Mouse (Mus musculus) spleen, adult 18-20 months (tissue): ENCODE results near the gene Csnk1d.

Source experiments
- DNase-seq, 2 experiments: peaks; one replicate each; pipeline ENCODE4 v3.0.0; 2022; ENCODE audit warnings: mixed read lengths in 2 of 2

Gene Csnk1d

DNA sequence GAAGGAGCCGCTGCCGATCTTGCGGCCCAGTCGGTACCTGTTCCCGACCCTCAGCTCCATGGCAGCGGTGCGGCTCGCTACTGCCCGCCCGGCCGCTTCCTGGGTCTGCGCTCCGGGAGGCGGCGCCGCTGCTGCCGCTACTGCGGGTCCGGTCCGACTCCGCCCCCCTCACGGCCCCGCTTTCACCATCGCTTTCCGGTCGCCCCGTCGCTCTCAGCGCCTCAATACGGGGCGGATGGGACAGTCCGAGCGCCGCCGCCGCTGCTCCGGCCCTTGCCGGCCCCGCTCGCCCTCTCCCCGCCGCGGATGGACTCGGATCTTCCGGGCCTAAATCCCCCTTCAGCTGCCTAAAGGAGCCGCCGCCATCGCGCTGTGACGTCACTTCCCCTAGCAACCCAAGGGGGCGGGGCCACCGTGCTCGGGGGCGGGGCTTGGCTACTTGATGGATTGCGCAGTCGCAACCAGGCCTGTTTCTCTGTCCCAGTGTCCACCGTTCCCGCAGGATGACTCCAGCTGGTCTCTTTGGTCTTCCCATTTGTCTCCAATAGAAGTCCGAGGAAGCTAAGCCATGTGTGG lies at the start of gene Csnk1d:
Gene Csnk1d, minus strand, starts transcription at position 380 of the 576 bp plus-strand sequence.
- DNase-seq, result peak; percentile 95 to 100

DNA sequence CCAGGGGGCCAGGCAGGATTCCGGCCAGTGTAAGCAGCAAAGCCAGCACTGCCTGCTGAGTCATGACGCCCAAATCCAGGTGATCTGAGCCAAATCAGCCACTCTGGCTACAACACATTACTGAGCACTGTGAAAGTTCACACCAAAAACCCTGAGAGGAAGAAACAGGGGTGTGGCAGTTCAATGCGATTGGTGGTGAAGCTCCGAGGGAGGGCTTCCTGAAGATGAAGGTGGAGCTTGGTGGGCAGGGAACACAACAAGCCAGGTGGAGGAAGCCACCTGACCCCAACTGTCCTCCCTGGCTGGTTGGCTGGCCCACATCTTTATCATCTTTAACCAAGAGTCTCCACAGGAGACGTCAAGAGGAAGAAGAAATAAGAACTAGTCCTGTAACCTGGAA lies 48.2 kb upstream of the Csnk1d start, which contains the start of gene Cd7:
Gene Cd7, minus strand, starts transcription at position 117 of the 400 bp plus-strand sequence.
- DNase-seq, result no peak

DNA sequence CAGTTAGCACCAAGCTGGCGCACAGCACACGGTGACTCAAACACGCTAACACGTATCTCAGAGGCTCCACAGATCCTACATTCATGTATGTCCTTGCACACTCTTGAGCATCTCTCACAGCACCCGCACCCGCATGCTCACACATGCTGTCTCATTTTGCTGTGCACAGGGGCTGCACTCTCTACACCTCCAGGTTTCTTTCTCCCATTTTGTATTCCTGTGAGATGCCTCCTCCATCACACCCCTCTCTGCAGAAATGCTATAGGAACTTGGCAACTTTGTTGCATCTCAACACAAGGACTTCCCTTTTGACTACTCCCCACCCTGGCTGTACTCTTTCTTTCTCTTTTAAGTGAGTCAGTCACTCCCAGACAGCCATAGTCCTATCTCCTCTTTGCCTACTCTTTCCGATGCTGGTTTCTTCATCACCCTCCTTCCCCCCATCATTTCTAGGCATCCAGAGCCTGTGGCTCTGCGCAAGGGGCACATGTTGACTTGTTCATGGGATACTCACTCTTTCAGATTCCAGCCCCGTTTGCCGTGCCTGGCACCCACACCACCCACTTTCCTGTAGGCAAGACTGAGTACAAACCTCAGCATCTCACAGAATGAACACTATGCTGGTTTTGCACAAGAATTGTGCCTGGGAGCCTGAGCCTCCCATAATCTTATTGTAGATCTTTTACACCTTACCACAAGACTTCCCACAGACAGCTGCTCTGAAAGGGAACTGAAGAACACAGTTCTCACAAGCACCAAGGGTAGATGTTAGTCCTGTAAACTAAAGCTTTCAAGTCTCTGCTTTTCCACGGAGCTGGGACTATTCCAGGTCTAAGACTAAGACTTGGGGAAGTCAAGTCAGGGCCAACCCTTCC lies 47.5 kb upstream of the Csnk1d start:
- DNase-seq, result no peak

DNA sequence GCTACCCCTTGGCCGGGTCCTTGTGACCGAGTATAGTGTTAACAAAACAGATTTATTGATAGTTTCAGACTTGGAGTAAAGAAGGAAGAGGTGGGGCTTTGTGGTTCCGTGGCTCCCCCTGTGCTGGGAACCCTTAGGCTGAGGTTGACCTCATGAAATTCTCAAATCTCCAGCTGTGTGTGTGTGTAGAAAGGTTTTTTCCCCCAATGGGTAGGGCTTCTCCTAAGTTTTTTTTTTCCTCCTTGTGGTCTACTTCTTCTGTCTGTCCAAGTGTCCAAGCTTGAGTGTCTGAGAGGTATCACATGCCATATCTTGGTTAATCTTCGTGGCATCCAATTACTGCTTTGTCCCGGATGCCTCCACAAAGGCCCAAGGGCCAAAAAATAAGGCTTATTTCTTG lies 42.0 kb upstream of the Csnk1d start:
- no peak for DNase-seq

DNA sequence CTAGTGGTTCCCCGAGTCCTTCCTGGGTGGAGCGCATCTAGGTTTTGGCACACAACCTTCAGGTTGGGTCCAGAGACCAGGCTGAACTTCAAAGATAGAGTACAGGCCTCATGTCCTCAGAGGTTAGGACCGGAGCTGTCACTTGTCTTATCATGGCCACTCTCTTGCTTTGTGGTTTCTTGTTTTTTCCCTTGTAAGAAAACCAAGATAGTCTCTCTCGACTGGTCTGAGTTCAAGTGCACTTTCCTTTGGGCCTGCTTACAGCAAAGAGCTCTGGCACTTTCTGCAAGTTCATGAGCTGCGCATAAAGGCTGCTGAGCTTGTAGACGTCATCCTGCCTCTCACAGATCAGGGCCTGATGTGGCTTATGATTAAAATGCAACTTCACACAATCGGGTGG lies 36.1 kb upstream of the Csnk1d start:
- no peak for DNase-seq

DNA sequence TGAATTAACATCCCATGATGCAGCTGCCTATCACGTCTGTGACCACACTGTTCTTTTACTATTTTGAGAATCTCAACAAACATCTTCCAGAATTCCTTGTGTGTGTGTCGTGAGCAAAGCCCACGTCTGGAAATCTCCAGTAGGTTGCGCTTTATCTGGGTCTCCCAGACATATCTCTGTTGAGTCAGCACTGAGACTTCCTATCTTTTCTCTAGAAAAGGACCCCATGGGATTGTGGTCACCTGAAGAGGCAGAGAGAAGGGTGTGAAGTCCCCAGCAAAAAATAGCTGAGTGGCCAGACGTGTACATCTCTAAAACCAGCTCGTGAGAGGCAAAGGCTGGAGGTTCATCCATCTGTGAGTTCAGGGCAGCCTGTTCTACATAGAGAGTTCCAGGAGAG lies 33.0 kb upstream of the Csnk1d start:
- no peak for DNase-seq

DNA sequence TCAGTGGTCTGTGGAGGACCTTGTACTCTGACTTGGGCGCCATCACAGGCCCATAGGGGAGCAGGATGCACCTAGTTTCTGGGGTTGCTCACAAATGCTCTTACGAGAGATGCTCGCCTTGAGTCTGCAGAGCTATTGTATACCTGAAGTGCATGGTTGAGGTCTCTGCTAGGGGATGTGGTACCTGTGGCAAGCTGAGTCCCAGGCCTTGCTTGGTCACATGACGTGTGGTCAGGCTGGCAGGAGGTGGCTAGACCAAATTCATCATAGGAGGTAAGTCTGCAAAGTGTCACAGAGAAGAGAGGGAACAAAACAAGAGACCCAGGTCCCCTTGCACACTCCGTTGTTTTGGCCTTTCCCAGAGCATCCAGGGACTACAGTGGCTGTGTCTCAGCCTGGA lies 28.4 kb upstream of the Csnk1d start:
- no peak for DNase-seq

DNA sequence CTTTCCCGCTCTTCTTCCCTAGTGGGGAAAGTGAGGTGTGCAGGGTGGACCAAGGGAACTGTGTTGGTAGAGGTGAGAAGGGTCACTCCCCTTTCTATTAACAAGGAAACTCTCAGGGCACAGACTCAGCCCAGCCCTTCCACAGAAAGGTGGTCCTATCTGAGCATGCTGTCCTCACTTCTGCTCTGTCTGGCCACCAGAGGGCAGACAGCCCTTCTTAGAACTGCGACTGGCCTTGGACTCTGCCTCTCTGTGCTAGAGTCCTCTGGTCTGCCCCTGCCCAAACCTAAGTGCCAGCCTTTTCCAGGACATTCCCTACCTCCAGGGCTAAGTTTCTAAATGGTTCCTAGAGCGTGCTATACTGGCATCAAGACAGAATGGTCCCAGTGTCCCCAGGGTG lies 26.6 kb upstream of the Csnk1d start:
- DNase-seq, result peak; percentile 17 to 45

DNA sequence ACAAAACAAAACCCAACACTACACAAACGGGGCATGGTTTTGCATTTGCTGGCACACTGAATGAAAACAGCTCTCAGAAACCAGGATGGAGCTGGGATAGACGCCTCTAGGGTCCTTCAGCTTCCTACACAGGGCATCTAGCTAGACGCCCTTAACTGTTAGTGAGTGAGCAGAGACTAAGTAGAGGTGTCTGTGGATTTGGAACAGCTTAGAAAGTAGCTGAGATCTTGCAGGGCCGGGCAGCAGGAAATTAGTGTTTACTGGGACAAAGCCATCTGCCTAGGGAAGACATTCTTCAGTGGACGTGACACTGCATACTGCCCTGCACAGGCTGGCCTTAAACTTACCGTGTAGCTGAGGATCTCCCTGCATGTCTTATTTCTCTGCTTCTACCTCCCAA lies 24.3 kb upstream of the Csnk1d start:
- no peak for DNase-seq

DNA sequence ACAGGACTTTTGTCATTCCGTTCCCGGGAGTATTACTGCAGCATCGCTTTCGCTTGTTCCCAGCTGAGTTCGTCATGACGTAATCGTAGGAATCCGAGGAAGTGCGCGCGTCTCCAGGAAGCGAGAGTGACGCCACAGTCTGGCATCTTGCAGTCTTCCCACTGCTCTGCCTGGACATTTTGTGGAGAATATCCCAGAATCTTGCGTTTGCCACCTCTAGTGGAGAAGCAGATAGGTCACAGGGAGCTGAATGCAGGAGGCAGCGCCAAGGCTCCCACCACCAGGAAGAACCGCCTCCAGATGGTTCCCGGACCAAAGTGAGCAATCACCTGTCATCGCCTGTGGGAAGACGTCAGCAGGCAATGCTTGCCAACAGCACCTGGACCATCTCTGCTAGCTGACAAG lies 23.8 kb upstream of the Csnk1d start:
- no peak for DNase-seq

DNA sequence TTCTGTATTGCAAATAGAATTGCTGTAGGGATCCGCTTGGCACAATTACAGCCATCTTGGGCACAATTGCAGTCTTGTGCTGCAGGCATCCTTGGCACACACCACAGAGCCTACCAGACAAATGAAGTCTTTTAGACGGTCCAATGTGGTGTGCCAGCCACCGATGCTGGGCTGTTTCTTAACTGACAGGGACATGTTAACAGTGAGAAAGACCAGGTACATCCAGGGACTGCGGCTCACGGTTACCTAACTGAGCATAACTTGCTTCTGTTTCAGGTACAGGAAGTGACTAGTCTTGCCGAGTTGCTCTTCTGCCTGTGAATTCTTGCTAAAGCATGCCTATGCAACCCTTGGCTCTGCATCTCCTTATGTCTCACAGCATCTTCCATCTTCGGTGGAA lies 22.5 kb upstream of the Csnk1d start:
- no peak for DNase-seq

DNA sequence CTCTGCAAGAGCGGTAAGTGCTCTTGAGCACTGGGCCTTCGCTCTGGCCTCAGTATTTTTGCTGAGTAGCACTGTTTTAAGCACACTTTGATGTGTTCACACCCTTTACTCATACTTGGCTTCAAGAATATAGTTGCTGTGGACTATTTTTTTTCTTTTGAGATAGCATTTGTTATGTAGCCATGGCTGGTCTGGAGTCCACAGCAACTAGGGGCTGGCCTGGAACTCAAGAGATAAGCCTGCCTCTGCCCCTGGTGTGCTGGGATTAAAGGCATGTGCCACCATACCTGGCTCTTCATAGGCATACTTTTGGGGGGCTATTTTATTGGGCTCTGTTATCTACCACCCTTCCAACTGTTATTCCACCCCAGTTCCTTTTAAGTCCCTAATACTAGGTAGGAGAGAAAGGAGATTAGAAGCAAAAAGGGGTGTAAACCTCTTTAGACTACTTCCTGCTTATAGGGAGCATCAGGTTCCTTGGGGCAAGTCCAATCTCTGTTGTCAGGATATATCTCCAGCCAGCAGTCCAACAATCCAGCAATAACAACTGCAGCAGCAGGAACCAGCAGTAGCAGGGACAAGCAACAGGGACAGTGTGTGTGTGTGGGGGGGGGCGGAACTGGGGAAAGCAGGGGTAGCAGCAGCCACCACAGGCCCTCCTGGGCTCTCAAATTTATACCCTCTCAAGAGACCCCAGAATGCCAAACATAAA lies 19.1 kb upstream of the Csnk1d start:
- DNase-seq, result no peak

DNA sequence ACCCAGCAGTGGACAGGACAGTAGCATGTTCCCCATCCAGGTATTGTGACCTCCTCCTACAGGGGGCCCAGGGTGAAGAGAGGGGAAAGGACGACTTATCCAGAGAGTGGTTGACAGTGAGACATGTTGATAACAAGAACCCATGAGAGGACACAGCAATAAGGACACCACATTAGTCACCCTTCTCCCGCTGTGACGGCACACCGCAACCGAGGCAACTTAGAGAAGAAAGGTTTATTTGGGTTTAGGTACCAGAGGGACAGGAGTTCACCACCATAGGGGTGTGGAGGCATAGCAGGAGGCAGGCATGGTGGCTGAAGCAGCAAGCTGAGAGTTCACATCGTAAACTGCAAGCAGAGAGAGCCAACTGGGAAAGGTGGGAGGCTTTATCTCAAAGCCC lies 15.1 kb upstream of the Csnk1d start:
- DNase-seq, result no peak

DNA sequence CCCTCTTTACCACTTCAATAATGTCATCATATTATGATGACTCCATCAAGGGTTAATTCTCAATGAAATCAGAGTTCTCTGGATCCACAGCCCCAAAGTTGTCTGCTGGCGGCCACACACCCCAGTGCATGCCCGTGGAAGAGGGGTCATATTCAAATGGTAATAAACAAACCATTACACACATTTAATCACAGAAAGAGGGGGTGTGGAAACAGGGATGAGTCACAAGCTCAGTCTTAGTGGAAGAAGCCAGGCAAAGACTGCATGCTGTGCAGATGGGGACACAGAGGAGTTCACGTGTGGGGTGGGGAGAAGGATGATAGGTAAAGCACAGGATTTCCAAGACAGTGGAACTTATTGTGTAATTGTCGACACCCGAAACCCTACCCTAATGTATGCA lies 13.2 kb upstream of the Csnk1d start:
- DNase-seq, result no peak

DNA sequence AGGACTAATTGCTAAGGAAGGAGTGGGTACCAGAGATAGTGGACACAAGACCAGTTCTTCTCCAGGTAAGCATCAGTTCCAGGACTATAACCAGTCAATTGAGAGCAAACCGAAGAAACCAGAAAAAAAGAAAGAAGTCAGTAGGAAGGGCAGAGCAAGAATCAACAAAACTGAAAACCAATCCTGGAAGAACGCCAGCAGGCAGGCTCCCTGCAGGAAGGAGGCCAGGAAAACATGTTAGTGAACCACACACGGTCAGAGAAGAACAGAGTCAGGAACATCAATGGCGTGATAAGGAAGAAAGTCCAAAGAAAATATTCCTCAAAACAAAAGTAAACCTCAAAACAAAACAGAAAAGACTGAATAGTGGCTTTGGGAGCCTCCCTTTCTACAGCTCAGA lies 10.8 kb upstream of the Csnk1d start:
- no peak for DNase-seq

DNA sequence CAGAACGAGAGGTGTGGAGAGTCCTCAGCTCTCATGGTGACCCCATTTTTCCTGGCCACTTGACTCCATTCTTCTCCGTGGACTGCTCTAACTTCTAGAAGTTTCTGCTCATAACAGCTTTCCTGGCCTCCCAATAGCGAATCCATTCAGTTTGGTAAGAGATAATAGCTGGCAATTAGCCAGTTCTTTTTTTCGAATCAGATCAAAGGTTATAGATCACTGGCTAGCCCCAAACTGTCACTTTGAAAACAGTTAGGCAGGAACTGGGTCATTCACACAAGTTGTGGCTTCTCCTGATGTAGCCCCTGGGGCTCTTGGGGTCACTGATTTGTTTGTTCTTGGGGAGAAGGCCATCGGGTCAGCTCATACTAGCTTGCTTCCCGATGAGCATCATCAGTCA lies 3.6 kb upstream of the Csnk1d start:
- no peak for DNase-seq

DNA sequence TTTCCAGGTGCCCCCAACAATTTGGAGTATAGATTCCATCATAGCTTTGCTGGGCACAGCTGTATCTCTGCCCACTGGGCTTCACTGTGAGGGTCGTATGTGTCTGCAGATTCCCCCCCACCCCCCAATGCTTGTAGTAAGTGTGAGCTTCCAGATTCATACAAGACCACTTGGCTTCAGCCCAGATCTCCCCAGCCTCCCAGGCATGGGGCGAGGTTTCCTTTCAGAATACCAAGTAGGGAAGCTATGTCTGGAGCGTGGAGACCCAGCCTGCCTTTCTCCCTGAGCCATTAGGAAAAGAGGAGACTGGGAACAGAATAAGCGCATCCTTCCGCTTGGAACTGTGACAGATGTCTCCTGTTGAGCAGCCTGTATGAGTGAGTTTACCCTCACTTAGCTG lies 2.5 kb upstream of the Csnk1d start:
- no peak for DNase-seq

DNA sequence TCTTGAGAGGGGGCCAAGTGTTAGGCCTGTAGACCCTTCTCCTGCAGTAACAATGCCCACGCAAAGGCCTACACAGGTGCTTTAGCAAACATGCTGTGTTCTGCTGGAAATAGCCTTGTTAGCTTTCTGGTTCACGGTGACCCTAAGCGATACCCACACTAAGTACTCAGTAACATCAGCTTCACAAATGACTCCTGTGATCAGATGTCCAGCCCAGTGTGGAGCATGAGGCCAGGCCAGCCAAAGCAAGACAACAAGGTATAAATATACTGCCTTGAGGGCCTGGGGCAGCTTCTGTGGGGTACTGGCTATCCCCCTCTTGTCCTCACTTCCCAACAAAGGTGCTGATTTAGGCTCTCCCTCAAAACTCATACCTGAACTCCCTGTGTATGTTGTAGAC lies 1.9 kb upstream of the Csnk1d start:
- DNase-seq, result no peak

DNA sequence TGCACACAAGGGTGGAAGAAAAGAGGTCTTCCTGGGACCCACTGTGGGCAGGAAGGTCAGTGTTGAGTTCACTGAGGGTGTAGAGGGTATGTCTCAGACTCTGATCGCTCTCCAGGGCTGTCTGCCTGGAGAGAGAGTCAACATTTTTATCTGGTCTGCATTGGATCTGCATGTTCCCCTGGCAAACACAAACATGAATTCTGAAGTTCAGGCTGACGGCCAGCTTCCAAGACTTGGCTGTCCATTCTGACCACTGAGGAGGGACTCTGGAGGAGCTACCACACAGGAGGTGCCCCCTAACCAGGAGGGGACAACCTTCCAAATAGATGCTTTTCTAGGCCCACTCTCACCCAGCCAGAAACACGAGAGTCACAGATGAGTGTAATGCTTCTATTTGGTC lies 661 bp upstream of the Csnk1d start:
- no peak for DNase-seq

DNA sequence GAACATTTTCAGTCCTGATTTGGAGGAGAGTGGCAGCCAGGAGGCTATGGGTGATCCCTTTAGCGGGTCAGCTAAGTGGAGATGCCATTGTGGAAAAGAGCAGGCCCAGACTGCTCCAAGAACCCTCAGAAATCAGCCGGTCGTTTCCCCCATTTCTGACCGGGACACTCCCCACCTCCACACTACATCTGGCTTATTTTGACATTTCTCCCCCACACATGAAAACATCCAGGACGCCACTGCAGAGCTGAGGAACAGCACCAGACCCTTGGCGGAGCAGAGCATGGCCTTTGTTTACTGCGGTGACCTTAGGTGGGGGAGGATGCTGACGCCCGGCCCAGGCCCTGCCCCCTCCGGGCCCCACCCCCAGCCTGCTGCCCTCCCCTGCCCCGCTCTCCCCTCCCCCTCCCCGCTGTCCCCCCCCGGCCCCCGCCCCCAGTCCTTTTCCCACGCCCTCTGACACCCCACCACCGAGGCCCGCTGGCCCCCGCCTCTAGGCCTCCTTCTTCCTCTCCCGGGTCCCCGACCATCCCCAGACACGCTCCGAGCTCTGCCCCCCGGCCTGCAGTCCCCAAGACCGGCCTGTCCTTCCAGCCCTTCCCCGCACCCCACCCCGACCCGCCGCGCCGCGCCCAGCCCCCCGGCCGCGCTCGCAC lies 876 bp downstream of the Csnk1d start:
- DNase-seq, result peak in 1 of 2 experiments; percentile 42

DNA sequence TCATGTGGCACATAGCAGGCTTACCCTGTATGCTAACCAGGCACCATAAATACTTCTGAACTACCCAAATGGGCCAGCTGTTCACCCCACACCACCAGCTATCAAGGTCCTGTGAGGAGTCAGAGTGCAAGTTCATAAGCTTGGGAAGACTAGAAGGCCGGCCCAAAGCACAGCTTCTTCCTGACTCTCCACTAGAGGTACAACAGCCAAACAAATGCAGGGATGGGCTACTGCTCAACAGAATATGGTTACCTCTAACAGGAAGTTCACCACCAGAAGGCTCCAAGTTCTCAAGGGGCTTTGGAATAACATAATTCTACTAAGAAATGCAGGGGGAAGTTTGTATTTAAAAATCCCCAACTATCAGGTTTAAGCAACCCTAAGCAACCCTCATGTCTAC lies 1.6 kb downstream of the Csnk1d start:
- no peak for DNase-seq

DNA sequence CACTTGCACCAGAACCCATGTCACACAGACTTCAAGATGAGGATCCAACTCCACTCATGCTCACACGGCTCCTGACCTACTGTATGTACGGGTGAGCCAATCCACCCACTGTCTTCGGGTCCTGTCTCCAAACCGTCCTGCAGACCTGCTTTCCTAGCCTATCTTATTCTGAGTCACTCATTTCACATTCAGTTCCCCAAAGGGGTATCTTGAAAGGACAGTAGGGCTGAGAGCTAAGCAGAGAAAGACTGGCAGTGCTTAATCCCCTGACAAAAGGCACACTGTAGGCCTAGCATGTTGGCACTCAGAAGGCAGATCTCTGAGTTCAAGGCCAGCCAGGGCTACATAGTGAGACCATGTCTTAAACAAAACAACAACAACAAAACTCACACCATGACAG lies 2.7 kb downstream of the Csnk1d start:
- DNase-seq, result no peak

DNA sequence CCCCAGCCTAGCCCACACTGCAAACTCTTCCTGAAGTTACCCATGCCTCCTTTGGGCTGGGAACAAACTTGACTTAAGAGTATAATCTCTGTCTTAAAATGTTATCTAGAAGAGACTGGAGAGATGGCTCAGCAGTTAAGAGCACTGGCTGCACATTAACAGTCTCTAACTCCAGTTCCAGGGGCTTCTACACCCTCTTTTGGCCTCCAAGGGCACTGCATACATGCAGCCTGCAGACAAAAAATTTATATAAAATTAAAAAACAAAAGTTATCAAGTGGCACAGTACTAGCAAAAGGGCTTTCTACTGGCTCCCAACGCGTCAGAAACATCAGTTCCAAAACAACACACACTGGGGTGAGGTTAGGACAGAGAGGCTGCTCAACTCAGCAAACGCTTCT lies 3.5 kb downstream of the Csnk1d start:
- no peak for DNase-seq
